Mouse (Mus musculus): ENCODE measurements at regions not wholly inside any gene's neighbourhood (a gene's known extent, or its start where the extent isn't known, plus 50 kb on each side); places are given as distances from the start of the nearest gene placed in this dataset.

GRCm38 (mm10) chr2:149555209-149555608 lies 150.4 kb downstream of the Cst10 start:
- peak; percentile 33; the same call in 1 of the 2 replicates for TF ChIP-seq CTCF (IDR thresholded peaks at IDR 0.05; ENCODE audit: low read depth, low read length)
- no peak for TF ChIP-seq POLR2A (IDR thresholded peaks at IDR 0.05; ENCODE audit: extremely low read depth, insufficient read depth, low read length)

Measured in liver, adult 2 months (tissue).